In the genomic region with DNA sequence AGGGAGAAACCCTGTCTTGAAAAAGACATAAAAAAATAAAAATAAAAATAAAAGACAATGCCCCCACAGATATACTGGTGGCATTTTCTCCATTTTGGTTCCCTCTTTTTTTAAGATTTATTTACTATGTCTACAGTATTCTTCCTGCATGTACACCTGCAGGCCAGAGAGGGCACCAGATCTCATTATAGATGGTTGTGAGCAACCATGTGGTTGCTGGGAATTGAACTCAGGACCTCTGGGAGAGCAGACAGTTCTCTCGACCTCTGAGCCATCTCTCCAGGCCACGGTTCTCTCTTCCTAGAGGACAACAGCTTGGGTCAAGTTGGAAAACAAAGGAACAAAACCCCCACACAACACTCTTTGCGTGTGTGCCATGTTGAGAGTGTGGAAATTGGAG, we compare ENCODE assay signal across 25 mouse cellular contexts. TPM values are rescaled to one million over a fixed set of nuclear protein-coding genes. Genes with fewer than 3 reads are reported as not detected.
A peak's percentile ranks its signal among the peaks of the same experiment; 100 is the strongest.
DNase-seq lines count a peak whose midpoint lies in the region; ATAC-seq and TF ChIP-seq lines count a peak whose summit lies in the region.
"Had no signal": no experiment of that assay in that cellular context is flagged by ENCODE, and none has a peak within 500 bp of the region (broad histone marks: within the 10 kb centered on the region; RNA-seq: fewer than 3 reads in every experiment).

No protein-coding gene starts in this region.

- ATAC-seq in liver, postnatal 0 days = no peak
- no peak for ATAC-seq in liver, embryonic 11.5 days (replicated peaks; ENCODE audit: low FRiP score)
- ATAC-seq: forebrain, embryonic 14.5 days; forebrain, embryonic 16.5 days had no signal

- peaks cover 5% of the 10 kb centered on the region; the same call in 1 of the 2 replicates for H3K27me3 ChIP-seq in liver, postnatal 0 days (ENCODE audit: insufficient read depth, low read length)
- H3K27me3 ChIP-seq in liver, embryonic 11.5 days (replicated peaks; ENCODE audit: control insufficient read depth, insufficient read depth, low read length) = no peaks in the 10 kb centered on the region
- no peaks in the 10 kb centered on the region for H3K27me3 ChIP-seq in MEL (ENCODE audit: control insufficient read depth in 1 of 2, insufficient read depth in 2 of 2, low read length in 2 of 2)
- H3K27me3 ChIP-seq: embryonic facial prominence, embryonic 13.5 days; embryonic facial prominence, embryonic 15.5 days; forebrain, embryonic 12.5 days had no signal

- WGBS in liver, postnatal 0 days (ENCODE audit: insufficient replicate concordance) = 93% methylated on average over 3 of the region's 3 CpGs
- WGBS in liver, embryonic 11.5 days = 82% methylated on average over 3 of the region's 3 CpGs

- no peak overlapping the region for H3K27ac ChIP-seq in liver, postnatal 0 days (ENCODE audit: low read depth)
- H3K27ac ChIP-seq in liver, embryonic 11.5 days (ENCODE audit: low read depth, low read length) = no peak overlapping the region
- H3K27ac ChIP-seq in MEL (ENCODE audit: control insufficient read depth, low read depth, low read length) = no peak overlapping the region
- H3K27ac ChIP-seq: embryonic facial prominence, embryonic 13.5 days; embryonic facial prominence, embryonic 15.5 days; forebrain, embryonic 10.5 days; forebrain, embryonic 12.5 days had no signal

- H3K9ac ChIP-seq in liver, postnatal 0 days (replicated peaks) = no peak overlapping the region
- H3K9ac ChIP-seq in liver, embryonic 11.5 days (ENCODE audit: low read depth, low read length) = no peak overlapping the region
- no peak overlapping the region for H3K9ac ChIP-seq in MEL (ENCODE audit: control insufficient read depth, low read depth, low read length, poor library complexity, severe bottlenecking)
- H3K9ac ChIP-seq: embryonic facial prominence, embryonic 13.5 days; embryonic facial prominence, embryonic 15.5 days; forebrain, embryonic 12.5 days had no signal

- no peak for DNase-seq in liver, postnatal 0 days
- DNase-seq in liver, embryonic 11.5 days (ENCODE audit: low spot score) = no peak
- DNase-seq in ES-CJ7 (ENCODE audit: low read depth, low spot score) (peak; percentile 60), MEL (ENCODE audit: low read depth, low spot score) (no peak), ZHBTc4 (ENCODE audit: low read depth, low spot score) (peak; percentile 62)
- DNase-seq in right cerebral cortex, adult 18-20 months = no peak
- no peak for DNase-seq in layer of hippocampus, postnatal 14 days (ENCODE audit: low spot score in 2 of 2)
- DNase-seq in layer of hippocampus, adult 9-10 months (ENCODE audit: low spot score) = no peak
- DNase-seq: adrenal gland, adult 2 months; adrenal gland, postnatal 10 days; adrenal gland, postnatal 25 days; cerebellum, adult 11-12 months; cerebellum, adult 8-10 months; cerebellum, adult 9-11 months; cerebellum, postnatal 14 days; cerebellum, postnatal 36 days; embryo, embryonic 11 days had no signal

- TF ChIP-seq EP300 in liver, postnatal 0 days (IDR thresholded peaks at IDR 0.05; ENCODE audit: low read depth) = no peak
- TF ChIP-seq EP300 in MEL (IDR thresholded peaks at IDR 0.05; ENCODE audit: low read depth in 1 of 2, low read length in 2 of 2) = no peak

- TF ChIP-seq RAD21 in MEL (IDR thresholded peaks at IDR 0.05; ENCODE audit: low read depth, low read length) = no peak; the same call in 1 of the 2 replicates

- peak; percentile 13; the same call in 1 of the 2 replicates for TF ChIP-seq CTCF in liver, postnatal 0 days (IDR thresholded peaks at IDR 0.05; ENCODE audit: low read depth)
- peak in 2 of 3 experiments; percentile 9 to 27; a peak in 1 of 6 replicates for TF ChIP-seq CTCF in MEL (IDR thresholded peaks at IDR 0.05 in 2 of 3, conservative IDR thresholded peaks at IDR 0.05 in 1 of 3; ENCODE audit: control insufficient read depth in 1 of 3, insufficient read depth in 1 of 3, low read depth in 2 of 3, low read length in 3 of 3, poor library complexity in 1 of 3, severe bottlenecking in 1 of 3)

- no peaks in the 10 kb centered on the region for H3K36me3 ChIP-seq in liver, postnatal 0 days (replicated peaks; ENCODE audit: insufficient read depth, low read length)
- no peaks in the 10 kb centered on the region for H3K36me3 ChIP-seq in liver, embryonic 11.5 days (ENCODE audit: control insufficient read depth, insufficient read depth, low read length)
- peaks cover 0 to 4% of the 10 kb centered on the region in 2 experiments; a peak in 1 of 4 replicates for H3K36me3 ChIP-seq in MEL (ENCODE audit: control insufficient read depth in 1 of 2, insufficient read depth in 2 of 2, low read length in 2 of 2)
- H3K36me3 ChIP-seq: embryonic facial prominence, embryonic 13.5 days; embryonic facial prominence, embryonic 15.5 days; forebrain, embryonic 10.5 days; forebrain, embryonic 12.5 days; G1E had no signal

- peaks cover 7% of the 10 kb centered on the region; the same call in 1 of the 2 replicates for H3K9me3 ChIP-seq in liver, postnatal 0 days (ENCODE audit: low read length)
- H3K9me3 ChIP-seq in liver, embryonic 11.5 days (ENCODE audit: control insufficient read depth, low read length) = no peaks in the 10 kb centered on the region
- H3K9me3 ChIP-seq in MEL (replicated peaks; ENCODE audit: insufficient read depth, low read length) = no peaks in the 10 kb centered on the region
- H3K9me3 ChIP-seq: embryonic facial prominence, embryonic 15.5 days; forebrain, embryonic 12.5 days had no signal

- no peaks in the 10 kb centered on the region for H3K79me2 ChIP-seq in MEL (ENCODE audit: control insufficient read depth, insufficient read depth, low read length, poor library complexity)

- H3K4me1 ChIP-seq in liver, postnatal 0 days (ENCODE audit: insufficient read depth) = no peaks in the 10 kb centered on the region; the same call in 1 of the 2 replicates
- peaks cover 22% of the 10 kb centered on the region for H3K4me1 ChIP-seq in liver, embryonic 11.5 days (replicated peaks; ENCODE audit: control insufficient read depth, insufficient read depth, low read length)
- H3K4me1 ChIP-seq in MEL (ENCODE audit: control insufficient read depth in 1 of 2, insufficient read depth in 2 of 2, low read length in 2 of 2) = peaks cover 0 to 15% of the 10 kb centered on the region in 2 experiments; a peak in 3 of 4 replicates

- TF ChIP-seq POLR2A in MEL (IDR thresholded peaks at IDR 0.05; ENCODE audit: control insufficient read depth in 1 of 2, insufficient read depth in 1 of 2, low read depth in 1 of 2, low read length in 2 of 2, poor library complexity in 1 of 2) = no peak

- H3K4me2 ChIP-seq in liver, postnatal 0 days (ENCODE audit: low read depth, low read length) = no peak overlapping the region
- H3K4me2 ChIP-seq in liver, embryonic 11.5 days = no peak overlapping the region
- H3K4me2 ChIP-seq: embryonic facial prominence, embryonic 13.5 days; embryonic facial prominence, embryonic 15.5 days; forebrain, embryonic 12.5 days had no signal

- no peak overlapping the region for H3K4me3 ChIP-seq in liver, postnatal 0 days (ENCODE audit: low read depth, low read length)
- H3K4me3 ChIP-seq in liver, embryonic 11.5 days (ENCODE audit: low read depth, low read length) = no peak overlapping the region
- H3K4me3 ChIP-seq in MEL (ENCODE audit: control insufficient read depth in 1 of 2, insufficient read depth in 1 of 2, low read depth in 2 of 2, low read length in 2 of 2) = no peak overlapping the region
- H3K4me3 ChIP-seq: embryonic facial prominence, embryonic 13.5 days; embryonic facial prominence, embryonic 15.5 days; erythroblast, embryonic 14.5 days; forebrain, embryonic 10.5 days; forebrain, embryonic 12.5 days had no signal

TF ChIP-seq in MEL, 35 proteins besides CTCF, POLR2A, EP300 and RAD21 (continues in another document):
- no peak for TF ChIP-seq KAT2A (conservative IDR thresholded peaks at IDR 0.05; ENCODE audit: low read depth, low read length)
- no peak for TF ChIP-seq RCOR1 (IDR thresholded peaks at IDR 0.05; ENCODE audit: low read depth, low read length)
- TF ChIP-seq SMC3 (IDR thresholded peaks at IDR 0.05; ENCODE audit: low read depth, low read length) = no peak
- TF ChIP-seq MEF2A (IDR thresholded peaks at IDR 0.05; ENCODE audit: extremely low read depth, insufficient replicate concordance, low read depth, low read length, poor library complexity, severe bottlenecking) = no peak
- no peak for TF ChIP-seq TAL1 (IDR thresholded peaks at IDR 0.05; ENCODE audit: low read length)
- TF ChIP-seq NELFE (IDR thresholded peaks at IDR 0.05; ENCODE audit: low read depth, low read length) = no peak
- no peak for TF ChIP-seq E2F4 (IDR thresholded peaks at IDR 0.05; ENCODE audit: borderline replicate concordance, low read depth, low read length)

RNA-seq across cellular contexts. Expression of a gene that starts 5.2 kb away (rescaled TPM):
- polyA plus RNA-seq in liver, postnatal 0 days (2015; fragmentation: Nextera tagmentation; extraction: Ambion mirVana) = 0.62 and 0.67 TPM in 2 replicates
- polyA plus RNA-seq in liver, embryonic 11.5 days (2014; fragmentation: Nextera tagmentation; extraction: Ambion mirVana) = 7.5 and 8.7 TPM in 2 replicates
- total RNA-seq in MEL (2012; rRNA removed) = 31.4 and 33.7 TPM in 2 replicates
- polyA plus RNA-seq in MEL (2012; ENCODE audit: insufficient read depth in 1 of 2, insufficient read length in 2 of 2, low read depth in 1 of 2, low replicate concordance in 2 of 2, missing spikeins in 1 of 2) = 10 to 100 TPM in 1 of 2 experiments, not detected in 1; 60.2 TPM
- 10 to 100 TPM; 20.2 to 23.2 TPM for total RNA-seq in layer of hippocampus, postnatal 14 days (2021)

RNA-seq across cellular contexts. Expression of a gene that starts 21.0 kb away (rescaled TPM):
- 14.7 and 16.5 TPM in 2 replicates for polyA plus RNA-seq in liver, postnatal 0 days (2015; fragmentation: Nextera tagmentation; extraction: Ambion mirVana)
- 70.7 and 76.0 TPM in 2 replicates for polyA plus RNA-seq in liver, embryonic 11.5 days (2014; fragmentation: Nextera tagmentation; extraction: Ambion mirVana)
- 45.5 and 46.8 TPM in 2 replicates for total RNA-seq in MEL (2012; rRNA removed)
- 10 to 100 TPM in 1 of 2 experiments, not detected in 1; 75.7 TPM for polyA plus RNA-seq in MEL (2012; ENCODE audit: insufficient read depth in 1 of 2, insufficient read length in 2 of 2, low read depth in 1 of 2, low replicate concordance in 2 of 2, missing spikeins in 1 of 2)
- 10 to 100 TPM; 32.1 to 35.0 TPM for total RNA-seq in layer of hippocampus, postnatal 14 days (2021)

RNA-seq across cellular contexts. Expression of a gene that starts 44.5 kb away (rescaled TPM):
- 1,162 and 1,195 TPM in 2 replicates for polyA plus RNA-seq in liver, postnatal 0 days (2015; fragmentation: Nextera tagmentation; extraction: Ambion mirVana)
- 1,017 and 1,108 TPM in 2 replicates for polyA plus RNA-seq in liver, embryonic 11.5 days (2014; fragmentation: Nextera tagmentation; extraction: Ambion mirVana)
- 736 and 745 TPM in 2 replicates for total RNA-seq in MEL (2012; rRNA removed)
- polyA plus RNA-seq in MEL (2012; ENCODE audit: insufficient read depth in 1 of 2, insufficient read length in 2 of 2, low read depth in 1 of 2, low replicate concordance in 2 of 2, missing spikeins in 1 of 2) = 1,000 to 10,000 TPM in 1 of 2 experiments, not detected in 1; 1,213 TPM
- total RNA-seq in layer of hippocampus, postnatal 14 days (2021) = 100 to 1,000 TPM; 973 to 982 TPM

RNA-seq across cellular contexts. Expression of a gene that starts 55.8 kb away (rescaled TPM):
- 55.0 and 57.9 TPM in 2 replicates for polyA plus RNA-seq in liver, postnatal 0 days (2015; fragmentation: Nextera tagmentation; extraction: Ambion mirVana)
- 139 and 140 TPM in 2 replicates for polyA plus RNA-seq in liver, embryonic 11.5 days (2014; fragmentation: Nextera tagmentation; extraction: Ambion mirVana)
- total RNA-seq in MEL (2012; rRNA removed) = 103 and 106 TPM in 2 replicates
- 100 to 1,000 TPM; 194 to 285 TPM for polyA plus RNA-seq in MEL (2012; ENCODE audit: insufficient read depth in 1 of 2, insufficient read length in 2 of 2, low read depth in 1 of 2, low replicate concordance in 2 of 2, missing spikeins in 1 of 2)
- total RNA-seq in layer of hippocampus, postnatal 14 days (2021) = 100 to 1,000 TPM; 278 to 289 TPM

Comparison
In these comparisons a context has a peak if more than half of its experiments do, and no peak if none do; other contexts are left out.
1. DNase-seq: peak in ES-CJ7 (single experiment) and ZHBTc4 (single experiment); none in liver, postnatal 0 days (single experiment), liver, embryonic 11.5 days (single experiment), MEL (single experiment), right cerebral cortex, adult 18-20 months (single experiment), layer of hippocampus, postnatal 14 days (0 of 2) and layer of hippocampus, adult 9-10 months (single experiment).